Mouse (Mus musculus) liver, adult 2 months (tissue): ENCODE measurements around the gene Micall1.

ENCODE experiments used
- CTCF ChIP-seq: fragments of 200-500 bp; IDR thresholded peaks from 2 replicates; pipeline ENCODE4 v1.5.1; 2011; ENCODE audit warnings: low read depth, low read length, control low read depth
- POLR2A ChIP-seq: fragments of 200-500 bp; IDR thresholded peaks from 2 replicates; pipeline ENCODE4 v1.6.1; 2011; ENCODE audit warnings: low read length, control low read depth; ENCODE audit not compliant: insufficient read depth; ENCODE audit errors: extremely low read depth

- TF ChIP-seq CTCF (no peak), POLR2A (no peak)
These were observed 10.5 kb upstream of the Micall1 start for GRCm38 (mm10) chr15:79098220-79098619.
